Mouse (Mus musculus) E14TG2a.4 (cell line): ENCODE data around the gene Olfr1183.
"Not testable (repeated sequence)": the region's sequence is repeated elsewhere in the genome, so short reads cannot be mapped to it uniquely, and the experiment has no call there.

Experiments used
- H3K27me3 ChIP-seq: 2 replicates; pipeline ENCODE4 v1.6.1; 2014; ENCODE audit warnings: low read length, control low read depth; ENCODE audit not compliant: insufficient read depth
- H3K36me3 ChIP-seq: 2 replicates; pipeline ENCODE4 v1.6.1; 2014; ENCODE audit warnings: low read length, control low read depth; ENCODE audit not compliant: insufficient read depth
- H3K4me1 ChIP-seq: replicated peaks from 2 replicates; pipeline ENCODE4 v1.6.1; 2014; ENCODE audit warnings: low read depth, low read length, control low read depth
- H3K4me3 ChIP-seq: replicated peaks from 2 replicates; pipeline ENCODE4 v1.5.1; 2014; ENCODE audit warnings: mild to moderate bottlenecking, low read length
- H3K9me3 ChIP-seq: 2 replicates; pipeline ENCODE4 v1.6.1; 2014; ENCODE audit warnings: low read length, control low read depth
- CTCF ChIP-seq: conservative IDR thresholded peaks from 2 replicates; pipeline ENCODE4 v1.5.1; 2014; ENCODE audit warnings: low read length
- NANOG ChIP-seq: IDR thresholded peaks from 2 replicates; pipeline ENCODE4 v1.6.1; 2014; ENCODE audit warnings: borderline replicate concordance, low read length, mixed read lengths
- POU5F1 ChIP-seq: IDR thresholded peaks from 2 replicates; pipeline ENCODE4 v1.6.1; 2014; ENCODE audit warnings: low read length, borderline replicate concordance

The Olfr1183 gene

DNA sequence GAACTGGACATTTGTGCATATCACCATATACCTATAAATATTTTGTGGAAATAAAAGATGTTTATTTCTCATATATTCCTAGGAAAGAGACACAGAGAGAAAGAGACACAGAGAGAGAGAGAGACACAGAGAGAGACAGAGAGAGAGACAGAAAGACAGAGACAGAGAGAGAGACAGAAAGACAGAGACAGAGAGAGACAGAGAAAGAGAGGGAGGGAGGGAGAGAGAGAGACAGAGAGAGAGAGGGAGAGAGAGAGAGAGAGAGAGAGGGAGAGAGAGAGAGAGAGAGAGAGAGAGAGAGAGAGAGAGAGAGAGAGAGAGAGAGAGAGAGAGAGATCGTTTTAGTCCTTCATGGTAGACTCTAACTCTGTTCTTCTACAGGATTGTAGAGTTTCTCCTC, at the start of gene Olfr1183:
Olfr1183 (plus strand) TSS at position 301 of the 400 bp plus-strand sequence.
- not testable (repeated sequence) for H3K4me1 ChIP-seq, H3K27me3 ChIP-seq

DNA sequence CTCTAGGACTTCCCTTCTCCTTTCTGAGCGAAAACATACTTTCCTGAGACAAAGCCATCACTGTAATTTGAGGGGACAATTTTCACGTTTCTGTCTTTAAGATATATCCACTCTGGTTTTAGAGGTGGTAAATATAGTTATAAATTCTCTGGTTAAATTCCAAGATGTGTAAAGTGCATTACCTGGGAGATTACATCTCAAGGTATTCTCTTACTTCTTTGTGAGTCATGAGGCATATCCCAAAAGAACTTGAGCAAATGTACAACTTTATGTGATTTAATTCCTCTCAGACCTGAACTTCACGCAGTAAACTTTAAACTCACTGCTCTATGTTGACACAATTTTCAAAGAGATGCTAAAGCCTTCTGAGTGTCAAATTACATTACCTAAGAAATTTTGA, 48.3 kb upstream of the Olfr1183 start, which contains the start of gene Olfr1179:
Olfr1179 (minus strand) TSS at position 101 of the 400 bp plus-strand sequence.
- Histone ChIP-seq H3K9me3 (no peaks in the 10 kb centered on the region), H3K27me3 (no peaks in the 10 kb centered on the region), H3K4me1 (no peaks in the 10 kb centered on the region), H3K4me3 (no peak within 1 kb of the TSS), H3K36me3 (no peaks in the 10 kb centered on the region)
- no peak for TF ChIP-seq NANOG
- TF ChIP-seq CTCF: no peak
- no peak for TF ChIP-seq POU5F1

More for the DNA sequence above, at the start of gene Olfr1183:
- not testable (repeated sequence) for H3K4me3 ChIP-seq, H3K9me3 ChIP-seq, H3K36me3 ChIP-seq

DNA sequence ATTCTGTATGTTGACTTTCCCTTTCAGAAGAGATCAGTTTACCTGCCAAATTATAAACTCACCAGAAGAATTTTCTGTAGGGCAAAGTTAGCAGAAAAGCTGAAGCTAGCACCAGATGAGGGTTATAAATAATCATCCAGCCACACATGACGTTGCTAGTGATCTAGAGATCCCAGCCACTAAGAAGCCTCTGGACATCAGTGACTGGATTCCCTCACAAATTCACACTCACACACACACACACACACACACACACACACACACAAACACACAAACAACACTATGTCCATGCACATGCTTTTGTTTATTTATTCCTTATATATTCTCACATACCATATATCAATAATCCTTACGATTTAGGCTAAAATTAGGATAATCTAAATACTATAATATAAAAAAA, 35.6 kb upstream of the Olfr1183 start, which contains the start of gene Olfr1180:
Olfr1180 (minus strand) TSS at position 101 of the 400 bp plus-strand sequence.
- Histone ChIP-seq H3K4me3 (no peak within 1 kb of the TSS), H3K27me3 (no peaks in the 10 kb centered on the region), H3K4me1 (no peaks in the 10 kb centered on the region), H3K9me3 (no peaks in the 10 kb centered on the region), H3K36me3 (no peaks in the 10 kb centered on the region)
- no peak for TF ChIP-seq NANOG
- TF ChIP-seq CTCF: no peak
- TF ChIP-seq POU5F1: no peak

DNA sequence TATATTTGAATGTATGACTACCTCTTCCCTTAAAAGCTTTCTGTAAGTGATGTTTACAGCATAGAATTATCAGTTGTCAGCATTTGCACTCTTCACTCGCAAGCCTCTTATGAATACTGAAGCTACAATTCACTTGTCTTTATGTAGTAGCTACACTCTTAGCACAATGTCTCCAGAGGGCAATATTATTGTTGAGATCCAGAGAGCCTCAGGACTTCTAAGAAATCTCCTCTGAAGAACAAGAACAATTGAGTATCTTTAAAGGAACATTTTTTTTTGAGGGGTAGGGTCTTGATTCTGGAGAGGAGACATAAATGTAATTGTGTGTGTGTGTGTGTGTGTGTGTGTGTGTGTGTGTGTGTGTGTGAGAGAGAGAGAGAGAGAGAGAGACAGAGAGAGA, 28.6 kb upstream of the Olfr1183 start, which contains the start of gene Olfr1181:
Olfr1181 (minus strand) TSS at position 101 of the 400 bp plus-strand sequence.
- TF ChIP-seq NANOG: no peak
- no peak for TF ChIP-seq CTCF
- no peak for TF ChIP-seq POU5F1
- Histone ChIP-seq H3K4me3 (no peak within 1 kb of the TSS), H3K4me1 (no peaks in the 10 kb centered on the region), H3K36me3 (no peaks in the 10 kb centered on the region), H3K9me3 (no peaks in the 10 kb centered on the region), H3K27me3 (no peaks in the 10 kb centered on the region)

DNA sequence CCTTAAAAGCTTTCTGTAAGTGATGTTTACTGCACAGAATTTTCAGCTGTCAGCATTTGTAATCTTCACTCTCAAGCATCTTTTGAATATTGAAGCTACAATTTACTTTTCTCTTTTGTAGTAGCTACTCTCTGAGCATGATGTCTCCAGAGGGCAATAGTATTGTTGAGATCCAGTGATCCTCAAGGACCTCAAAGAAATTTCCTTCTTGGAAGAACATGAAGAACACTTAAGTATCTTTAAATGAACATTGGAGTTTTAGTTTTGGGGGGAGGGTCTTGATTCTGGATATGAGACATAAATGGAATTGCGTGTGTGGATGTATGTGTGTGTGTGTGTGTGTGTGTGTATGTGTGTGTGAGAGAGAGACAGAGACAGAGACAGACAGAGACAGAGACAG, 5.6 kb upstream of the Olfr1183 start, which contains the start of gene Gm13757:
Gm13757 (minus strand) TSS at position 101 of the 400 bp plus-strand sequence.
- Histone ChIP-seq H3K9me3 (no peaks in the 10 kb centered on the region), H3K4me3 (no peak within 1 kb of the TSS), H3K27me3 (no peaks in the 10 kb centered on the region), H3K4me1 (no peaks in the 10 kb centered on the region), H3K36me3 (no peaks in the 10 kb centered on the region)
- TF ChIP-seq CTCF (no peak), POU5F1 (no peak), NANOG (no peak)

DNA sequence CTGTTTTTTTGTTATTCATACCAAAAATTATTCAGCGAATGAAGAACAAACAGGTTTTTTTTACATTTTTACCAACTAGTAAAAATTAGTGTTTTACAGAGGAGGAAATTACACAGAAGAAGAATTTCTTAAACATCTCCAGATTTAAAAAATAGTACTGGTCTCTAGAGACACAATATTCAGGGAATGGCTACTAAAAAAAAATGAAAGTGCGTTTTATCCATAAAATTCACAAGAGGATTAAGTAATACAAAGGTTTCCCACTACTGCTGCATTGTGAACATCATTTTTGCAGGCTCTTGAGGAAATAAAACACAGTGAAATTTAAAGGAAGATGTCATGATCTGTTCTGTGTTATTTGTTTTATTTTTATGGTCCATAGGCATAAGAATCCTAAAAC, 28.6 kb downstream of the Olfr1183 start, which contains the start of gene Olfr1184:
Olfr1184 (plus strand) TSS at position 301 of the 400 bp plus-strand sequence.
- no peaks in the 10 kb centered on the region for H3K27me3 ChIP-seq
- H3K4me1 ChIP-seq: no peaks in the 10 kb centered on the region
- H3K36me3 ChIP-seq: no peaks in the 10 kb centered on the region
- no peak within 1 kb of the TSS for H3K4me3 ChIP-seq
- no peaks in the 10 kb centered on the region for H3K9me3 ChIP-seq
- TF ChIP-seq NANOG: no peak
- TF ChIP-seq CTCF: no peak
- no peak for TF ChIP-seq POU5F1

DNA sequence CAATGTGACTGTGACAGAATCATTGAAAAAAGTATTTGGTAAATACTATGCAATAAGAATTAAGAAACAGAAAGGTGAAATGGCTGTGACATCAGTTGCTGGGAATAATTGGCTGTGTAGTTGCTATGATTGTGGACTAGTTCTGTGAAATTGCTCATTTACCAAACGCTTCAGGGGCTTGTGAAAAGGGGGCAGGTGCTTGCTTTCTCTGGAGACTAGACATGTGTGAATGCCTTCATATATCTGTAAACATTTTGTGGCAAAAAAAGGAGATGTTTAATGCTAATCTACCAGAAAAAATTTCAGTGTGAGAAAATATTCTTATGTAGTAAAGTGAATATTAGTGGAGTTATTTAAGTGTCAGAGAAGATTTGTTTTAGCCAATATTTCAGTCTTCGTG, 38.4 kb downstream of the Olfr1183 start, which contains the start of gene Olfr1185-ps1:
Olfr1185-ps1 (plus strand) TSS at position 301 of the 400 bp plus-strand sequence.
- Histone ChIP-seq H3K36me3 (no peaks in the 10 kb centered on the region), H3K4me1 (no peaks in the 10 kb centered on the region), H3K4me3 (no peak within 1 kb of the TSS), H3K27me3 (no peaks in the 10 kb centered on the region), H3K9me3 (no peaks in the 10 kb centered on the region)
- TF ChIP-seq CTCF (no peak), NANOG (no peak), POU5F1 (no peak)

DNA sequence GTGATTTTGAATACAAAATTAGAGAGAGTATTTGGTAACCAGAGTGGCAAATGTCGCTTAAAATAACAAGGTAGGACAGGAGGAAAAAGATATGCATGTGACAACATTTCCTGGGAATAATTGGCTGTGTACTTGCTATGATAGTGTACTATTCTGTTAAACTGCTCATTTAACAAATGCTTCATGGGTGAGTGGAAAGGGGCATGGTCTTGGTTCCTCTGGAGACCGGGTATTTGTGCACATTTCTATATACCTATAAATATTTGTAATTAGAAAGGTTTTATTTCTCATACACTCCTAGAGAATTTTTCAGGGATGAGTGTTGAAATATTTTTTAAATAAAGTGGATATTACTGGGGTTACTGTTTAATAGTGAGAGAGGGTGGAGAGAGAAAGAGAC, 63.6 kb downstream of the Olfr1183 start, which contains the start of gene Olfr1186:
Olfr1186 (plus strand) TSS at position 301 of the 400 bp plus-strand sequence.
- Histone ChIP-seq H3K27me3 (no peaks in the 10 kb centered on the region), H3K4me1 (no peaks in the 10 kb centered on the region), H3K36me3 (no peaks in the 10 kb centered on the region), H3K4me3 (no peak within 1 kb of the TSS), H3K9me3 (peaks cover 12% of the 10 kb centered on the region; the same call in 1 of the 2 replicates)
- TF ChIP-seq NANOG: no peak
- TF ChIP-seq CTCF: no peak
- no peak for TF ChIP-seq POU5F1
